Mouse (Mus musculus): ENCODE measurements around the gene 1700034J05Rik. TPM values are rescaled to one million over a fixed set of nuclear protein-coding genes. Genes with fewer than 3 reads are reported as not detected.

The 1700034J05Rik gene
- total and polyA plus RNA-seq, 2 experiments from 2014 or later = not detected

DNA sequence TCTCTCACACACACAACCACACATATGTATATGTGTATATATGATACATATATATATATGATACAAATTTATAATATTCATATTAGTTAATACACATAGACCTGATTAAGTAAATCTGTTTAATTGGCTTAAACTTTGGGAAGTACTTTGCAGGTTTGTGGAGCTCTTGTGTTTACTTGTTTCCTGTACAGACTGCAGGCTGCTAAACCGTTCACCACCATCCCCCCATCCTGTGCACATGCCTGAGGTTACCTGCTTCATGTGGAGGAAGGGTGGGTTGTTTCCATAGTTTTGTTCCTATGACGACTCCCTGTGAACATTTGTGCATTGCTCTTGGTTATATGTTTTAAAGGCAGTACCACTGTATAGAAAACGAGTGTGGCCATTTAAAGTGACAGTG is 17.1 kb upstream of the 1700034J05Rik start:
- Histone ChIP-seq H3K36me3 (ENCODE audit: insufficient read depth, low read length) (no peaks in the 10 kb centered on the region), H3K9me3 (ENCODE audit: low read length) (no peaks in the 10 kb centered on the region), H3K4me2 (ENCODE audit: low read depth, low read length, poor library complexity, severe bottlenecking) (no peak overlapping the region), H3K9ac (replicated peaks; ENCODE audit: low read length, poor library complexity, severe bottlenecking) (no peak overlapping the region), H3K27me3 (ENCODE audit: insufficient read depth, low read length) (no peaks in the 10 kb centered on the region), H3K4me3 (ENCODE audit: low read depth, low read length) (no peak overlapping the region), H3K27ac (ENCODE audit: low read depth, low read length) (no peak overlapping the region), H3K4me1 (ENCODE audit: insufficient read depth, low read length) (no peaks in the 10 kb centered on the region)
- no peak for ATAC-seq (ENCODE audit: low FRiP score)
- WGBS = 64% methylated on average over 3 of the region's 3 CpGs
- TF ChIP-seq CTCF (IDR thresholded peaks at IDR 0.05) = no peak
- no peak for DNase-seq (ENCODE audit: low spot score)

DNA sequence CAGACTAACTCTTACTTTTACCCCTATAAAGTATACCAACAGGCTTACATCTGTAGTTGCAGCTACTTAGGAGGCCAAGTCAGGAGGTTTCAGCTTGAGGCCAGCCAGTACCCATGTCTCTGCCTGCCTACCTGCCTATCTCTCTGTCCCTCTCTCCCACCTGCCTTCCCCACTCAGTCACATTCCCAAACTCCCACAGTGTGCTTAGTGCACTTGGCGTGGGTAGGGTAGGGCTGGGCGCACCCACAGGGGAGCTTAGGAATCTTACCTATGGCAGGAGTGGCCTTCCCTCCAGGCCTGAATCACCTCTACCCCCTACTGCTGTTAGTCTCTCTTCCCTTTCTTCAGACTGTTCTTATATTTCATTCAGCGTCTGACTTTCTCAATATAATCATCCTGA is 16.6 kb upstream of the 1700034J05Rik start:
- no peak overlapping the region for H3K27ac ChIP-seq (ENCODE audit: low read depth, low read length)
- ATAC-seq (ENCODE audit: low FRiP score) (no peak), DNase-seq (ENCODE audit: low spot score) (no peak)
- no peak overlapping the region for H3K4me3 ChIP-seq (ENCODE audit: low read depth, low read length)
- H3K27me3 ChIP-seq (ENCODE audit: insufficient read depth, low read length) = no peaks in the 10 kb centered on the region
- no peaks in the 10 kb centered on the region for H3K9me3 ChIP-seq (ENCODE audit: low read length)
- H3K9ac ChIP-seq (replicated peaks; ENCODE audit: low read length, poor library complexity, severe bottlenecking) = no peak overlapping the region
- no peak overlapping the region for H3K4me2 ChIP-seq (ENCODE audit: low read depth, low read length, poor library complexity, severe bottlenecking)
- no peak for TF ChIP-seq CTCF (IDR thresholded peaks at IDR 0.05)
- H3K36me3 ChIP-seq (ENCODE audit: insufficient read depth, low read length) = no peaks in the 10 kb centered on the region
- WGBS = 68% methylated on average over 3 of the region's 3 CpGs
- no peaks in the 10 kb centered on the region for H3K4me1 ChIP-seq (ENCODE audit: insufficient read depth, low read length)

DNA sequence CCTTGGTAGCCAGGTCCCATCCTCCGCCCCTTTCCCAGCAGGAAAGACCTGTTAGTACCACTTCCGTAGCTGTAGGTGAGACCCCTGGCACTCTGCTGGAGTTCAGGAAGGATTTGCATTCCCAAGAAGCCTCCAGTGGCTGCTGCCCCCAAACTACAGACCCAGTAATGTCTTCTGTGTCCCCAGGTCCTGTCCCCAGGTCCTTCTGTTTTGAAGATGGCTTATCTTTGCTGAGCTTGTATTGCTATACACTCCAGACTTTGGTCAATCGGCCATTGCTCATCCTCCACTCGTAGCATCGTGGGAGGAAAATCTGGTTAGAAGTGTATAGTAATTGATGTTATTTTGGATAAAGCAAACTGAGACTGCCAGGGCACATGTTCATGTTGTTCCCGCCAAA is 13.6 kb upstream of the 1700034J05Rik start:
- ATAC-seq (ENCODE audit: low FRiP score) (no peak), DNase-seq (ENCODE audit: low spot score) (no peak)
- Histone ChIP-seq H3K9ac (replicated peaks; ENCODE audit: low read length, poor library complexity, severe bottlenecking) (no peak overlapping the region), H3K4me1 (ENCODE audit: insufficient read depth, low read length) (no peaks in the 10 kb centered on the region), H3K27me3 (ENCODE audit: insufficient read depth, low read length) (no peaks in the 10 kb centered on the region), H3K4me2 (ENCODE audit: low read depth, low read length, poor library complexity, severe bottlenecking) (no peak overlapping the region), H3K36me3 (ENCODE audit: insufficient read depth, low read length) (no peaks in the 10 kb centered on the region), H3K4me3 (ENCODE audit: low read depth, low read length) (no peak overlapping the region), H3K27ac (ENCODE audit: low read depth, low read length) (no peak overlapping the region), H3K9me3 (ENCODE audit: low read length) (no peaks in the 10 kb centered on the region)
- TF ChIP-seq CTCF (IDR thresholded peaks at IDR 0.05) = no peak
- WGBS = 83% methylated on average over 6 of the region's 6 CpGs

DNA sequence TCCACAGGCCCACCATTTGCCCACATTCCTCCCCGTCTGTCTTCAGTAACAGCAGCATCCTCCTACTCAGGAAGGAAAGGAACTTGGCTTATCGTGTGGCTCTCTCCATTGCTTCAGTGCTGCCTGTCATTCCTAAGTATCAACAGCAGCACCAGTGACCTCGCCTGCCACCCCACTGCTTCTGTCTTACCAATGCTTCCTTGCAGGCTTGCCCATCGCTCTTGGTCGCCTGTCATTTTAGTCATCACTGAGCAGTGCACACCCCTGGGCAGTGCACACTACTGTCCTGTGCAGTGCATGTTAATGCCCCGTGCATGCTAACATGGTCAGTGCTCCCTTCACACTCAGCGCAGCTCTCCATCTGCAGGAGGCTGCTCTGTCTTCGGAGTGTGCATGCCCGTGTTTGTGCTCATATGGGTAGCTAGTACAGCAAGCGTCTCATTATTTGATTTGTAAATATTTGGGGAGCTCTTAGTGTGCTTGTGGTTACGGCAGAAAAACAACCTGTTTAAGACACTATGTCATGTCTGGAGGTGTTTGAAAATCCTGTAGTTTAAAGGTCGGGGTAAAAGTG is 12.3 kb upstream of the 1700034J05Rik start:
- Histone ChIP-seq H3K4me2 (ENCODE audit: low read depth, low read length, poor library complexity, severe bottlenecking) (no peak overlapping the region), H3K4me1 (ENCODE audit: insufficient read depth, low read length) (no peaks in the 10 kb centered on the region), H3K27me3 (ENCODE audit: insufficient read depth, low read length) (no peaks in the 10 kb centered on the region), H3K27ac (ENCODE audit: low read depth, low read length) (no peak overlapping the region), H3K9ac (replicated peaks; ENCODE audit: low read length, poor library complexity, severe bottlenecking) (no peak overlapping the region), H3K36me3 (ENCODE audit: insufficient read depth, low read length) (no peaks in the 10 kb centered on the region), H3K4me3 (ENCODE audit: low read depth, low read length) (no peak overlapping the region), H3K9me3 (ENCODE audit: low read length) (no peaks in the 10 kb centered on the region)
- no peak for DNase-seq (ENCODE audit: low spot score)
- no peak for ATAC-seq (ENCODE audit: low FRiP score)
- 81% methylated on average over 12 of the region's 12 CpGs for WGBS
- TF ChIP-seq CTCF (IDR thresholded peaks at IDR 0.05) = no peak

DNA sequence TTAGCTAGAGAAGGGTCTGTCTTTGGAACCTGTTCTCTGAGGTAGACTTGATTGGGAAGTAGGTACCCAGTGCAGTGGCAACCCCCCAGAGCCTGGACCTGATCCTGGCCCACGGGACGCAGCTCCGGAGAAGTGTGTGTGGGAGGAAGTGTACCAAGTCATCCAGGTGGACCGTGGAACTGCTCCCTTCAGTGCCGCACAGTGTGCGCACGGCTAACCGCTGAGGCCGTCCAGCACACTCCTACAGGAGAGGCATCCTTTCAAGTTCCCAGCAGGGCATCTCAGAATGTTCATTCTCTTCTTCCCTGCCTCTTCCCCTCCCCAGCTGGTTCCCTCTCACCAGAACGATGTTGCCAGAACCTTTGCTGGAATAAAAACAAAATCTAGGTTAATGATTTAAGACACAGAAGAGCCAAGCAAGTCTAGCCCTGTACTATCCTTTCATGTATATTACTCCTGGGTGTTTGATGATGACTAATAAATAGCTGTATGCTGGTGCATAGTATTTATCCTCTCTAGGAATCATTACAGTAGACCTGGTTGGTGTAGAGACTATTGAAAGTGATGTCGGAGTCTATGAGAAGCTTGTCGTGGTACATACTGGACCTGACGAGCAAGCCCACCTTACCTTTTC is 11.0 kb upstream of the 1700034J05Rik start:
- no peaks in the 10 kb centered on the region for H3K36me3 ChIP-seq (ENCODE audit: insufficient read depth, low read length)
- H3K27me3 ChIP-seq (ENCODE audit: insufficient read depth, low read length) = no peaks in the 10 kb centered on the region
- H3K4me2 ChIP-seq (ENCODE audit: low read depth, low read length, poor library complexity, severe bottlenecking) = no peak overlapping the region
- H3K27ac ChIP-seq (ENCODE audit: low read depth, low read length) = no peak overlapping the region
- 67% methylated on average over 13 of the region's 13 CpGs for WGBS
- no peak overlapping the region for H3K4me3 ChIP-seq (ENCODE audit: low read depth, low read length)
- ATAC-seq (ENCODE audit: low FRiP score) = no peak
- TF ChIP-seq CTCF (IDR thresholded peaks at IDR 0.05) = no peak
- H3K4me1 ChIP-seq (ENCODE audit: insufficient read depth, low read length) = peaks cover 4% of the 10 kb centered on the region; the same call in 1 of the 2 replicates
- no peak for DNase-seq (ENCODE audit: low spot score)
- H3K9me3 ChIP-seq (ENCODE audit: low read length) = no peaks in the 10 kb centered on the region
- H3K9ac ChIP-seq (replicated peaks; ENCODE audit: low read length, poor library complexity, severe bottlenecking) = no peak overlapping the region

DNA sequence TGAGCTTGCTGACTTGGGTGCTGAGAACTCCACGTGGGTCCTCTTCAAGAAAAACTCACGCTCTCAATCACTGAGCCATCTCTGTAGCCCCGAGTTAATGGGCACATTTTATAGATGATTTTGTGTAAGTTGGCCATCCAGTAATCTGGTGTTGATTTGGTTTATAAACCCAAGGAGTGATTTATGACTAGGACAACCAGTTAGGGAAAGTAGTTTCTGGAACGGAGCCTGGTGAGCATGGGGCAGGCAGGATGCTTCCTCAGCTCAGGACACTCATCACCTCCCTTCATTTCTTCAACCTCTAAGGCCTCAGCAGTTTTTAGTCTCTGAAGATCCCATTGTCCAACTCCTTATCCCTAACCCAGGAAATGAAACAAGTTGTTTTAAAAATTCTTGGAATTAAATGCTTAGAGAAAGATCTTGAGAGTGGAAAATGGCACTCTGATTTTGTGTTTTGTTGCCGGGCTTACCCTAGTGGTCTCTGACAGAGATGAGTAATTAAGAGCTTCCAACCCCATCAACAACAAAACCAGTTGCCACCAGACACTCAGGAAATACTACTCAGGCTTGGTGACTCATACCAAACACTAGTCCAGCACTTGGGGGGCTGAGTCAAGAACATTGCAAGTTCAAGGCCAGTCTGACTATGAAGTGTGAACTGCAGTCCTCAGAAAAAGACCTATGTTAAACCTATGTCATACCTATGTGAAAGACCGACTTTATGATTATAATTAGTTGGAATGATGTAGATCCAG is 9.4 kb upstream of the 1700034J05Rik start:
- no peak for TF ChIP-seq CTCF (IDR thresholded peaks at IDR 0.05)
- H3K27ac ChIP-seq (ENCODE audit: low read depth, low read length) = no peak overlapping the region
- H3K9me3 ChIP-seq (ENCODE audit: low read length) = no peaks in the 10 kb centered on the region
- ATAC-seq (ENCODE audit: low FRiP score) = no peak
- no peak for DNase-seq (ENCODE audit: low spot score)
- 93% methylated on average over 6 of the region's 6 CpGs for WGBS
- H3K4me1 ChIP-seq (ENCODE audit: insufficient read depth, low read length) = peaks cover 4% of the 10 kb centered on the region; the same call in 1 of the 2 replicates
- no peaks in the 10 kb centered on the region for H3K36me3 ChIP-seq (ENCODE audit: insufficient read depth, low read length)
- no peaks in the 10 kb centered on the region for H3K27me3 ChIP-seq (ENCODE audit: insufficient read depth, low read length)
- H3K9ac ChIP-seq (replicated peaks; ENCODE audit: low read length, poor library complexity, severe bottlenecking) = no peak overlapping the region
- H3K4me3 ChIP-seq (ENCODE audit: low read depth, low read length) = no peak overlapping the region
- H3K4me2 ChIP-seq (ENCODE audit: low read depth, low read length, poor library complexity, severe bottlenecking) = no peak overlapping the region

Measured in midbrain, postnatal 0 days (tissue).